Comparison of ENCODE assay signal across 25 mouse cellular contexts in the genomic region with DNA sequence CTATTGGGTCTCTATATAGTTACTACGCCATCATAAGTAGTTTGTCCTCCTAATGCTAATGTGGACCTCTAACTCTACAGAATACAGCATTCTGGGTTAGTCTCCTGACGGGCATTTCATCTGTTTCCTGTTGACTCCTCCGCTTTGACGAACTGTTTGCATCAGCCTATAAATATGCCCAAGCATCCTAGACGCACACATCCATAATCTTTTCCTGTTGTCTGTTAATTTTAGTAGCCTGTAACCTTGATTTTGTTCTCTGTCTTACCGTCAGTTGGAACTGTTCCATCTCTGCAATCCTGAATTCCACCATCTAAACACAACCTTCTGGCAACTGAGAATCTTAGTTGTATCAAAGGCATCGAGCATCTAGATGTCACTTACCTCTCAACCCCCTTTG. TPM values are rescaled to one million over a fixed set of nuclear protein-coding genes. Genes with fewer than 3 reads are reported as not detected.
DNase-seq lines count a peak whose midpoint lies in the region; ATAC-seq and TF ChIP-seq lines count a peak whose summit lies in the region.
"Had no signal": no experiment of that assay in that cellular context is flagged by ENCODE, and none has a peak within 500 bp of the region (broad histone marks: within the 10 kb centered on the region; RNA-seq: fewer than 3 reads in every experiment).

No protein-coding gene starts in this region.

- no peak overlapping the region for H3K4me3 ChIP-seq in heart, postnatal 0 days (ENCODE audit: low read depth, low read length)
- no peak overlapping the region for H3K4me3 ChIP-seq in liver, embryonic 12.5 days
- no peak overlapping the region for H3K4me3 ChIP-seq in liver, embryonic 11.5 days (ENCODE audit: low read depth, low read length)
- H3K4me3 ChIP-seq in lung, postnatal 0 days (ENCODE audit: low read depth, low read length) = no peak overlapping the region
- no peak overlapping the region for H3K4me3 ChIP-seq in liver, postnatal 0 days (ENCODE audit: low read depth, low read length)
- H3K4me3 ChIP-seq: embryonic facial prominence, embryonic 13.5 days; embryonic facial prominence, embryonic 15.5 days; forebrain, embryonic 10.5 days; forebrain, embryonic 12.5 days had no signal

- H3K27me3 ChIP-seq in heart, postnatal 0 days (ENCODE audit: control insufficient read depth, insufficient read depth, low read length) = no peaks in the 10 kb centered on the region
- H3K27me3 ChIP-seq in liver, embryonic 12.5 days (replicated peaks) = peaks cover under 1% of the 10 kb centered on the region; the same call in 1 of the 2 replicates
- no peaks in the 10 kb centered on the region for H3K27me3 ChIP-seq in liver, embryonic 11.5 days (replicated peaks; ENCODE audit: control insufficient read depth, insufficient read depth, low read length)
- H3K27me3 ChIP-seq in lung, postnatal 0 days (replicated peaks; ENCODE audit: insufficient read depth, low read length) = no peaks in the 10 kb centered on the region
- no peaks in the 10 kb centered on the region for H3K27me3 ChIP-seq in liver, postnatal 0 days (ENCODE audit: insufficient read depth, low read length)
- H3K27me3 ChIP-seq: embryonic facial prominence, embryonic 13.5 days; embryonic facial prominence, embryonic 15.5 days; forebrain, embryonic 12.5 days had no signal

- no peaks in the 10 kb centered on the region for H3K36me3 ChIP-seq in heart, postnatal 0 days (replicated peaks; ENCODE audit: control insufficient read depth, insufficient read depth, low read length)
- no peaks in the 10 kb centered on the region for H3K36me3 ChIP-seq in liver, embryonic 12.5 days
- H3K36me3 ChIP-seq in liver, embryonic 11.5 days (ENCODE audit: control insufficient read depth, insufficient read depth, low read length) = no peaks in the 10 kb centered on the region
- H3K36me3 ChIP-seq in lung, postnatal 0 days (ENCODE audit: insufficient read depth, low read length) = no peaks in the 10 kb centered on the region
- H3K36me3 ChIP-seq in liver, postnatal 0 days (replicated peaks; ENCODE audit: insufficient read depth, low read length) = no peaks in the 10 kb centered on the region
- H3K36me3 ChIP-seq: embryonic facial prominence, embryonic 13.5 days; embryonic facial prominence, embryonic 15.5 days; forebrain, embryonic 10.5 days; forebrain, embryonic 12.5 days had no signal

- H3K9ac ChIP-seq in heart, postnatal 0 days (replicated peaks; ENCODE audit: low read depth, low read length) = no peak overlapping the region
- H3K9ac ChIP-seq in liver, embryonic 12.5 days = no peak overlapping the region
- H3K9ac ChIP-seq in liver, embryonic 11.5 days (ENCODE audit: low read depth, low read length) = no peak overlapping the region
- no peak overlapping the region for H3K9ac ChIP-seq in lung, postnatal 0 days (replicated peaks; ENCODE audit: low read depth)
- H3K9ac ChIP-seq in liver, postnatal 0 days (replicated peaks) = no peak overlapping the region
- H3K9ac ChIP-seq: embryonic facial prominence, embryonic 13.5 days; embryonic facial prominence, embryonic 15.5 days; forebrain, embryonic 12.5 days had no signal

- H3K4me2 ChIP-seq in heart, postnatal 0 days (ENCODE audit: low read depth, low read length) = no peak overlapping the region
- H3K4me2 ChIP-seq in liver, embryonic 12.5 days = peak overlapping the region; percentile 55; the same call in 1 of the 2 replicates
- no peak overlapping the region for H3K4me2 ChIP-seq in liver, embryonic 11.5 days
- H3K4me2 ChIP-seq in lung, postnatal 0 days (replicated peaks; ENCODE audit: low read depth, low read length) = no peak overlapping the region
- no peak overlapping the region for H3K4me2 ChIP-seq in liver, postnatal 0 days (ENCODE audit: low read depth, low read length)
- H3K4me2 ChIP-seq: embryonic facial prominence, embryonic 13.5 days; embryonic facial prominence, embryonic 15.5 days; forebrain, embryonic 12.5 days had no signal

- no peak for TF ChIP-seq CTCF in heart, postnatal 0 days (IDR thresholded peaks at IDR 0.05; ENCODE audit: low read depth)
- TF ChIP-seq CTCF in lung, postnatal 0 days (IDR thresholded peaks at IDR 0.05) = no peak
- no peak for TF ChIP-seq CTCF in liver, postnatal 0 days (IDR thresholded peaks at IDR 0.05; ENCODE audit: low read depth)

- ATAC-seq in heart, postnatal 0 days (ENCODE audit: insufficient read depth, low read depth) = no peak
- ATAC-seq in liver, embryonic 12.5 days = no peak
- ATAC-seq in liver, embryonic 11.5 days (replicated peaks; ENCODE audit: low FRiP score) = no peak
- no peak for ATAC-seq in lung, postnatal 0 days
- no peak for ATAC-seq in liver, postnatal 0 days
- ATAC-seq: forebrain, embryonic 14.5 days; forebrain, embryonic 16.5 days had no signal

- H3K27ac ChIP-seq in heart, postnatal 0 days (ENCODE audit: low read depth) = no peak overlapping the region
- H3K27ac ChIP-seq in liver, embryonic 12.5 days = no peak overlapping the region
- no peak overlapping the region for H3K27ac ChIP-seq in liver, embryonic 11.5 days (ENCODE audit: low read depth, low read length)
- peak overlapping the region; percentile 62; the same call in 1 of the 2 replicates for H3K27ac ChIP-seq in lung, postnatal 0 days (ENCODE audit: low read length)
- H3K27ac ChIP-seq in liver, postnatal 0 days (ENCODE audit: low read depth) = no peak overlapping the region
- H3K27ac ChIP-seq: embryonic facial prominence, embryonic 13.5 days; embryonic facial prominence, embryonic 15.5 days; forebrain, embryonic 10.5 days; forebrain, embryonic 12.5 days had no signal

- 0 out of 2 replicates have a peak, but pooled peaks have one; percentile 36 for TF ChIP-seq EP300 in heart, postnatal 0 days (IDR thresholded peaks at IDR 0.05; ENCODE audit: low read depth)
- TF ChIP-seq EP300 in lung, postnatal 0 days (IDR thresholded peaks at IDR 0.05) = peak; percentile 67
- peak; percentile 55; the same call in 1 of the 2 replicates for TF ChIP-seq EP300 in liver, postnatal 0 days (IDR thresholded peaks at IDR 0.05; ENCODE audit: low read depth)

- no peaks in the 10 kb centered on the region for H3K4me1 ChIP-seq in heart, postnatal 0 days (ENCODE audit: control insufficient read depth, insufficient read depth)
- H3K4me1 ChIP-seq in liver, embryonic 12.5 days = peaks cover 24% of the 10 kb centered on the region
- peaks cover 7% of the 10 kb centered on the region; the same call in 1 of the 2 replicates for H3K4me1 ChIP-seq in liver, embryonic 11.5 days (replicated peaks; ENCODE audit: control insufficient read depth, insufficient read depth, low read length)
- no peaks in the 10 kb centered on the region; the same call in 1 of the 2 replicates for H3K4me1 ChIP-seq in lung, postnatal 0 days (ENCODE audit: insufficient read depth, low read depth, low read length)
- no peaks in the 10 kb centered on the region for H3K4me1 ChIP-seq in liver, postnatal 0 days (ENCODE audit: insufficient read depth)
- H3K4me1 ChIP-seq: forebrain, embryonic 12.5 days had no signal

- H3K9me3 ChIP-seq in heart, postnatal 0 days (replicated peaks; ENCODE audit: control insufficient read depth, low read length) = no peaks in the 10 kb centered on the region
- H3K9me3 ChIP-seq in liver, embryonic 12.5 days (replicated peaks) = no peaks in the 10 kb centered on the region
- H3K9me3 ChIP-seq in liver, embryonic 11.5 days (ENCODE audit: control insufficient read depth, low read length) = no peaks in the 10 kb centered on the region
- no peaks in the 10 kb centered on the region for H3K9me3 ChIP-seq in lung, postnatal 0 days (ENCODE audit: low read length)
- H3K9me3 ChIP-seq in liver, postnatal 0 days (ENCODE audit: low read length) = no peaks in the 10 kb centered on the region
- H3K9me3 ChIP-seq: embryonic facial prominence, embryonic 13.5 days; embryonic facial prominence, embryonic 15.5 days; forebrain, embryonic 10.5 days; forebrain, embryonic 12.5 days had no signal

- peak; percentile 4 for DNase-seq in heart, postnatal 0 days (ENCODE audit: low spot score)
- no peak for DNase-seq in heart, postnatal 4 days
- DNase-seq in liver, embryonic 11.5 days (ENCODE audit: low spot score) = no peak
- DNase-seq in lung, postnatal 0 days (ENCODE audit: low spot score) = no peak
- no peak for DNase-seq in lung, postnatal 36 days
- no peak for DNase-seq in liver, postnatal 0 days
- no peak for DNase-seq in urinary bladder, postnatal 14 days (ENCODE audit: low spot score)
- DNase-seq: adrenal gland, adult 2 months; adrenal gland, postnatal 10 days; adrenal gland, postnatal 25 days; cerebellum, adult 11 months; cerebellum, adult 18-20 months; cerebellum, adult 8-10 months; cerebellum, adult 9-11 months; cerebellum, postnatal 14 days; cerebellum, postnatal 36 days; embryo, embryonic 11 days had no signal

- 57% methylated on average over 7 of the region's 7 CpGs for WGBS in heart, postnatal 0 days
- 58% methylated on average over 7 of the region's 7 CpGs for WGBS in liver, embryonic 12.5 days (ENCODE audit: insufficient replicate concordance)
- WGBS in liver, embryonic 11.5 days = 77% methylated on average over 7 of the region's 7 CpGs
- 65% methylated on average over 7 of the region's 7 CpGs for WGBS in lung, postnatal 0 days
- WGBS in liver, postnatal 0 days (ENCODE audit: insufficient replicate concordance) = 60% methylated on average over 7 of the region's 7 CpGs

RNA-seq across cellular contexts. Expression of a gene that starts 34.7 kb away (rescaled TPM):
- total RNA-seq in heart, postnatal 0 days (2014; rRNA removed; ENCODE audit: low replicate concordance) = 79.4 and 80.9 TPM in 2 replicates
- polyA plus RNA-seq in heart, postnatal 0 days (2015; fragmentation: Nextera tagmentation; extraction: Ambion mirVana) = 28.5 and 29.5 TPM in 2 replicates
- 100 to 1,000 TPM; 107 to 114 TPM for total RNA-seq in heart, postnatal 4 days (2021)
- polyA plus RNA-seq in liver, embryonic 12.5 days (2016; fragmentation: Nextera tagmentation; extraction: Ambion mirVana) = 11.2 and 12.7 TPM in 2 replicates
- 24.1 and 25.5 TPM in 2 replicates for polyA plus RNA-seq in liver, embryonic 11.5 days (2014; fragmentation: Nextera tagmentation; extraction: Ambion mirVana)
- 56.8 and 67.2 TPM in 2 replicates for polyA plus RNA-seq in lung, postnatal 0 days (2015; fragmentation: Nextera tagmentation; extraction: Ambion mirVana)
- polyA plus RNA-seq in liver, postnatal 0 days (2015; fragmentation: Nextera tagmentation; extraction: Ambion mirVana) = 7.3 and 10.4 TPM in 2 replicates
- polyA plus RNA-seq: erythroblast, embryonic 14.5 days had no signal
